Mouse (Mus musculus) hindbrain, embryonic 12.5 days (tissue): ENCODE measurements around the gene Lrrc3b. TPM values are rescaled to one million over a fixed set of nuclear protein-coding genes. Genes with fewer than 3 reads are reported as not detected.

Experiments
- ATAC-seq: fragments of 200-750 bp; cut with Nextera tagmentation; 2 replicates; pipeline ENCODE4 v1.8.0; 2017; ENCODE audit warnings: moderate TSS enrichment; ENCODE audit not compliant: low FRiP score
- H3K27ac ChIP-seq: fragments of 300-500 bp; sonication (generic); 2 replicates; pipeline ENCODE4 v1.5.1; 2016; ENCODE audit warnings: mild to moderate bottlenecking
- H3K27me3 ChIP-seq: fragments of 300-500 bp; sonication (generic); 2 replicates; pipeline ENCODE4 v1.6.1; 2016; ENCODE audit warnings: mild to moderate bottlenecking
- H3K36me3 ChIP-seq: fragments of 300-500 bp; sonication (generic); 2 replicates; pipeline ENCODE4 v1.6.1; 2016; ENCODE audit warnings: mild to moderate bottlenecking
- H3K4me1 ChIP-seq: fragments of 300-500 bp; sonication (generic); 2 replicates; pipeline ENCODE4 v1.6.1; 2016
- H3K4me2 ChIP-seq: fragments of 300-500 bp; sonication (generic); replicated peaks from 2 replicates; pipeline ENCODE4 v1.6.1; 2016; ENCODE audit warnings: mild to moderate bottlenecking
- H3K4me3 ChIP-seq: fragments of 300-500 bp; sonication (generic); 2 replicates; pipeline ENCODE4 v1.5.1; 2016; ENCODE audit warnings: mild to moderate bottlenecking
- H3K9ac ChIP-seq: fragments of 300-500 bp; sonication (generic); 2 replicates; pipeline ENCODE4 v1.6.1; 2016; ENCODE audit warnings: mild to moderate bottlenecking, moderate library complexity
- H3K9me3 ChIP-seq: fragments of 300-500 bp; sonication (generic); replicated peaks from 2 replicates; pipeline ENCODE4 v1.6.1; 2016; ENCODE audit warnings: mild to moderate bottlenecking
- WGBS: fragments of 180-500 bp; shearing (Covaris S2); methylation state at CpG from one replicate; pipeline ENCODE4 v1.1.7; 2016; 5-methylcytosine and 5-hydroxymethylcytosine counted together
- polyA plus RNA-seq: library from polyadenylated mRNA; unstranded; fragments of >200 nt; fragmentation: Nextera tagmentation; extraction: Ambion mirVana; gene quantifications from 2 replicates; pipeline ENCODE4 v1.2.1, GENCODE M21; 2016

Lrrc3b gene
- polyA plus RNA-seq: 1.4 and 2.5 TPM in 2 replicates

GRCm38 (mm10) chr14:15438485-15439157, at the start of gene Lrrc3b:
Gene Lrrc3b, minus strand, starts transcription at chr14:15438987.
- Histone ChIP-seq H3K4me2 (peak within 1 kb of the TSS; percentile 86), H3K4me1 (peaks cover 8% of the 10 kb centered on the region), H3K27me3 (peaks cover 37% of the 10 kb centered on the region), H3K9me3 (no peaks in the 10 kb centered on the region), H3K27ac (no peak within 1 kb of the TSS), H3K36me3 (no peaks in the 10 kb centered on the region), H3K4me3 (peak within 1 kb of the TSS; percentile 49), H3K9ac (peak within 1 kb of the TSS; percentile 55)
- WGBS: under 1% methylated on average over 51 of the region's 51 CpGs
- peak; percentile 86 for ATAC-seq

- H3K4me2 ChIP-seq: no peak overlapping the region
- H3K36me3 ChIP-seq: no peaks in the 10 kb centered on the region
- H3K9ac ChIP-seq: no peak overlapping the region
- H3K27ac ChIP-seq: no peak overlapping the region
- H3K27me3 ChIP-seq: no peaks in the 10 kb centered on the region
- no peaks in the 10 kb centered on the region for H3K4me1 ChIP-seq
- ATAC-seq: no peak
- H3K9me3 ChIP-seq: no peaks in the 10 kb centered on the region
- no peak overlapping the region for H3K4me3 ChIP-seq
Observed at GRCm38 (mm10) chr14:15477668-15478067, 38.9 kb upstream of the Lrrc3b start.

- peak overlapping the region; percentile 49 for H3K4me3 ChIP-seq
- H3K4me2 ChIP-seq: peak overlapping the region; percentile 86
- H3K9ac ChIP-seq: 0 out of 2 replicates have a peak overlapping the region, but pooled peaks have one; percentile 55
- H3K4me1 ChIP-seq: peaks cover 8% of the 10 kb centered on the region
- peak; percentile 38 for ATAC-seq
- H3K27ac ChIP-seq: no peak overlapping the region
- no peaks in the 10 kb centered on the region for H3K9me3 ChIP-seq
- WGBS: under 1% methylated on average over 11 of the region's 11 CpGs
- peaks cover 37% of the 10 kb centered on the region for H3K27me3 ChIP-seq
- H3K36me3 ChIP-seq: no peaks in the 10 kb centered on the region
Observed at GRCm38 (mm10) chr14:15438096-15438484, 697 bp downstream of the Lrrc3b start.

GRCm38 (mm10) chr14:15437501-15437941, 1.3 kb downstream of the Lrrc3b start:
- Histone ChIP-seq H3K27me3 (peaks cover 37% of the 10 kb centered on the region), H3K36me3 (no peaks in the 10 kb centered on the region), H3K9me3 (no peaks in the 10 kb centered on the region), H3K9ac (no peak overlapping the region), H3K4me2 (peak overlapping the region; percentile 86), H3K4me3 (peak overlapping the region; percentile 49), H3K27ac (no peak overlapping the region), H3K4me1 (peaks cover 8% of the 10 kb centered on the region)
- ATAC-seq: 0 out of 2 replicates have a peak, but pooled peaks have one; percentile 18
- WGBS: 5% methylated on average over 15 of the region's 15 CpGs

- Histone ChIP-seq H3K36me3 (no peaks in the 10 kb centered on the region), H3K9ac (no peak overlapping the region), H3K4me3 (peak overlapping the region; percentile 49; the same call in 1 of the 2 replicates), H3K4me2 (peak overlapping the region; percentile 86), H3K9me3 (no peaks in the 10 kb centered on the region), H3K4me1 (peaks cover 8% of the 10 kb centered on the region), H3K27ac (no peak overlapping the region), H3K27me3 (peaks cover 37% of the 10 kb centered on the region)
- 54% methylated on average over 4 of the region's 4 CpGs for WGBS
- ATAC-seq: no peak
Observed at GRCm38 (mm10) chr14:15437046-15437445, 1.7 kb downstream of the Lrrc3b start.

- H3K27ac ChIP-seq: no peak overlapping the region
- no peak overlapping the region for H3K4me2 ChIP-seq
- ATAC-seq: no peak
- WGBS: 99% methylated on average over 4 of the region's 4 CpGs
- peaks cover 8% of the 10 kb centered on the region for H3K4me1 ChIP-seq
- no peak overlapping the region for H3K4me3 ChIP-seq
- no peaks in the 10 kb centered on the region for H3K36me3 ChIP-seq
- no peak overlapping the region for H3K9ac ChIP-seq
- H3K9me3 ChIP-seq: no peaks in the 10 kb centered on the region
- peaks cover 37% of the 10 kb centered on the region for H3K27me3 ChIP-seq
Observed at GRCm38 (mm10) chr14:15436586-15436985, 2.2 kb downstream of the Lrrc3b start.

GRCm38 (mm10) chr14:15432396-15432795, 6.4 kb downstream of the Lrrc3b start:
- WGBS: 78% methylated on average over 1 of the region's 1 CpGs
- no peak overlapping the region for H3K27ac ChIP-seq
- peaks cover 16% of the 10 kb centered on the region for H3K27me3 ChIP-seq
- H3K4me2 ChIP-seq: no peak overlapping the region
- H3K4me3 ChIP-seq: no peak overlapping the region
- H3K9me3 ChIP-seq: no peaks in the 10 kb centered on the region
- H3K9ac ChIP-seq: no peak overlapping the region
- peaks cover under 1% of the 10 kb centered on the region; the same call in 1 of the 2 replicates for H3K4me1 ChIP-seq
- H3K36me3 ChIP-seq: no peaks in the 10 kb centered on the region
- no peak for ATAC-seq

GRCm38 (mm10) chr14:15421624-15422023, 17.2 kb downstream of the Lrrc3b start:
- H3K4me2 ChIP-seq: no peak overlapping the region
- WGBS: 90% methylated on average over 1 of the region's 1 CpGs
- no peak overlapping the region for H3K4me3 ChIP-seq
- H3K27me3 ChIP-seq: no peaks in the 10 kb centered on the region
- H3K9ac ChIP-seq: no peak overlapping the region
- no peak for ATAC-seq
- no peaks in the 10 kb centered on the region for H3K36me3 ChIP-seq
- H3K27ac ChIP-seq: no peak overlapping the region
- H3K9me3 ChIP-seq: no peaks in the 10 kb centered on the region
- H3K4me1 ChIP-seq: no peaks in the 10 kb centered on the region

- Histone ChIP-seq H3K4me1 (no peaks in the 10 kb centered on the region), H3K4me2 (no peak overlapping the region), H3K9ac (no peak overlapping the region), H3K27me3 (no peaks in the 10 kb centered on the region), H3K36me3 (no peaks in the 10 kb centered on the region), H3K27ac (no peak overlapping the region), H3K9me3 (no peaks in the 10 kb centered on the region), H3K4me3 (no peak overlapping the region)
- 75% methylated on average over 8 of the region's 8 CpGs for WGBS
- no peak for ATAC-seq
Observed at GRCm38 (mm10) chr14:15410686-15411534, 27.9 kb downstream of the Lrrc3b start.

- H3K36me3 ChIP-seq: no peaks in the 10 kb centered on the region
- no peak overlapping the region for H3K4me2 ChIP-seq
- no peaks in the 10 kb centered on the region for H3K27me3 ChIP-seq
- H3K27ac ChIP-seq: no peak overlapping the region
- H3K4me3 ChIP-seq: no peak overlapping the region
- WGBS: 73% methylated on average over 2 of the region's 2 CpGs
- ATAC-seq: no peak
- H3K9me3 ChIP-seq: no peaks in the 10 kb centered on the region
- no peak overlapping the region for H3K9ac ChIP-seq
- H3K4me1 ChIP-seq: no peaks in the 10 kb centered on the region
Observed at GRCm38 (mm10) chr14:15385536-15385935, 53.3 kb downstream of the Lrrc3b start.

- H3K9ac ChIP-seq: no peak overlapping the region
- WGBS: 85% methylated on average over 2 of the region's 2 CpGs
- no peak overlapping the region for H3K4me3 ChIP-seq
- H3K4me2 ChIP-seq: no peak overlapping the region
- H3K27ac ChIP-seq: no peak overlapping the region
- H3K9me3 ChIP-seq: no peaks in the 10 kb centered on the region
- no peaks in the 10 kb centered on the region for H3K27me3 ChIP-seq
- H3K4me1 ChIP-seq: no peaks in the 10 kb centered on the region
- ATAC-seq: no peak
- no peaks in the 10 kb centered on the region for H3K36me3 ChIP-seq
Observed at GRCm38 (mm10) chr14:15384972-15385371, 53.8 kb downstream of the Lrrc3b start.

GRCm38 (mm10) chr14:15384532-15384931, 54.3 kb downstream of the Lrrc3b start:
- WGBS: 64% methylated on average over 5 of the region's 5 CpGs
- Histone ChIP-seq H3K27me3 (no peaks in the 10 kb centered on the region), H3K4me3 (no peak overlapping the region), H3K9ac (no peak overlapping the region), H3K9me3 (no peaks in the 10 kb centered on the region), H3K4me2 (no peak overlapping the region), H3K4me1 (no peaks in the 10 kb centered on the region), H3K27ac (no peak overlapping the region), H3K36me3 (no peaks in the 10 kb centered on the region)
- ATAC-seq: no peak
